Mouse (Mus musculus): ENCODE data around the gene Bfsp2.
"Not testable (repeated sequence)": the region's sequence is repeated elsewhere in the genome, so short reads cannot be mapped to it uniquely, and the experiment has no call there.

Bfsp2 gene

DNA sequence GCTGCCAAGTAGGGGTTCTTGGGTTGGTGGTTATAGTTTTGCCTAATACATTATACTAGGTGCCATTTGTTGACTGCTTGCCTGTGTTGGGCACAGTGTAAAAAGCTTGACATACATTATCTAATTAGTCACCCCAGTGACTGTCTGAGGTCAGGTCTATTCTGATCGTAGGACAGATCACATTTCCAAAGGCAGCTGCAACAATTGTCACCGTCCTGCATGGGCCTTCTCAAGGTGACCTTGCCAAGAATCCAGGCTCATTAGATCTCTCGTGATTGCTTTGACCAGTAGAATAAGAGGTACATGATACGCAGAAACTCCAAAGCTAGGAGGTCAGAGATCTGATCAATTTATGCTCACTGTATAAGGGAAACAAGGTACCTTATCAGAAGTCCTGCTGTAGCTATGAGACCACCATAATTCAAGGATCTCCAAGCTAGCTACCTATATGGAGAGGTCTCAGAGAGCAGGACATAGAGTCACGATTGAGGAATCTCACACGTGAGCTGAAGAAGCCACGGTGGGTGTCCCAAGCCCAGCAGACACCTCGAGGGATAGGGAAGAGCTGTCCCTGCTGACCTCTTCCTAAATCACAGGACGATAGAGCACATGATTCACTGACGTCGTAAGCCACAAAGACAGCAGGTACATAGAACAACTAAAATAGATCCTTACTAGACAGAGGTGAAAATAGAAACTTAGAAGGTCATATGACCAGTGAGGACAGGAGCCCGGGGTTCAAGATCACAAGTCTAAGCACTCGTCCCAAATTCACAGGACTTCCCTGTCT is 49.6 kb downstream of the Bfsp2 start:
- DNase-seq (ENCODE audit: low spot score), result no peak

DNA sequence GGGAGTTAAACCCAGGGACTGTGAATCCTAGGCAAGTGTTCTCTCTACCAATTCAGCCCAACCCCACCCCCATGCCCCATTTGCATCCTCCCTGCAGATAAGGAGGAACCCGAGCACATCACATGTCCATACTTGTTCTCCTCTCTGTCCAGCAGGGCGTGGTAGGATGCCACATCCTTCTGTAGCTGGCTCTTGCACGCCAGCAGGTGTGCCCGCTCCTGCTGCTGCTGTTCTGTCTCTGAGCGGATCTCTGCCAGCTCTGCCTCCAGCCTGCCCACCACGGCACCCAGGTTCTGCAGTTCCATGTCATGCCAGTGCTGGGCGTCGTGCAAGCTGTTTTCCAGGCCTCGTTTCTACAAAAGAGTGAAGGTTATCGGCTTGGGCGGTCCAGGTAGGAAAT is 53.8 kb downstream of the Bfsp2 start:
- no peak for DNase-seq (ENCODE audit: low spot score)

DNA sequence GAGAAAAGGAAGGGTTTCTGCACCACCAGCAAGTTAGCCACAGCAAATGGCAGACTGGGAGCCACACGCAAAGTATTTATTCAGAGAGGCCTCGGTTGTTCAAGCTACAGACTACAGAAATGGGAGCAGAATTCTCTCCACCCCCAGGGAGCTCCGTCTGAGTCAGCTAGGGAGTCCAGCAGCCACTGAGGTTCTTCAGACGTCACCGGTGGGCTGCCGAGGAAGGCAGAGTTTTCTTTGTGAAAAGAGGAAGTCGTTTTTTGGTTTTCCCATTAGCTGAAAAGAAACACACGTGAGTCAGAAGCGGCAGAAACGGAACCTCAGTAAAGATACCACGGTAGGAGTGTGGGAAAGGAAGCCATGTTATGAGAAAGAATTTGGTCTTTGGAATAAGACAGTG is 55.4 kb downstream of the Bfsp2 start:
- DNase-seq (ENCODE audit: low spot score), result no peak

DNA sequence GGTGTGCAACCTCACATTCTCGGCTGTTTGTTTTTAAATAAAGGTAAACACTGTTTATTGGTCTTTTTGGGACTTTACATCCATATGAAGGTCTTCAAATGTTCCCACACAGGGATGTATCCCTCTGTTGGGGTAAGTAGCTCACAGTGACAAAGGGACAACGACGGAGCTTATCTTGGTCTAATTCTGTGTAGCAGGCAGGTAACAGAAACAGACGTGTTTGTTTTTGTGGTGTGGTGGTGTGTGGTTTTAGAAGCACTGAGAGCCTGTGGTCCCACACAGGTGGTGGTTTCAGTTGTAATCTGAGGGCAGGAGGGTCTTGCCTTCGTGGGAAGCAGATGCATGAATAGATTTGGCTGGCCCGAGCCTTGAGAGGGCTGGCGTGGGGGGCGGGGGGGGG is 56.3 kb downstream of the Bfsp2 start:
- no peak for DNase-seq (ENCODE audit: low spot score)

DNA sequence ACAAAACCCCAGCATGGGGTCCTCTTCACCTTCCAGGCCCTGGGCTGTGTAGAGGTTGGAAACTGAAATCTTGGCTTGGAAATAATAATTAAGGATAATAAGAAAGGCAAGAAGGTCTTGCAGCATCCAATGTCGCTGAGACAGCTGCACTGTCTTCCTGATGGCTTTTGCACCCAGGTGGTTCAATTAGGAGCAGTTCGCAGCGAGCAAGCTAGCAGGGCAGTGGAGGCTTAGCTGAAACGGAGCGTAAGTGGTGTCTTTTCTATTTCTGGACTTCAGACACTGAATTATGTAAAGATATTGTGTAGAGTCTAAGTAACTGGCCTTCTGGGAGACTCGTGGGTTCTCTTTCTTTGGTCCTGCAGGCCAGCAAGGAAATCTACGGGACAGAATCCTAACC is 56.8 kb downstream of the Bfsp2 start:
- DNase-seq (ENCODE audit: low spot score), result no peak

DNA sequence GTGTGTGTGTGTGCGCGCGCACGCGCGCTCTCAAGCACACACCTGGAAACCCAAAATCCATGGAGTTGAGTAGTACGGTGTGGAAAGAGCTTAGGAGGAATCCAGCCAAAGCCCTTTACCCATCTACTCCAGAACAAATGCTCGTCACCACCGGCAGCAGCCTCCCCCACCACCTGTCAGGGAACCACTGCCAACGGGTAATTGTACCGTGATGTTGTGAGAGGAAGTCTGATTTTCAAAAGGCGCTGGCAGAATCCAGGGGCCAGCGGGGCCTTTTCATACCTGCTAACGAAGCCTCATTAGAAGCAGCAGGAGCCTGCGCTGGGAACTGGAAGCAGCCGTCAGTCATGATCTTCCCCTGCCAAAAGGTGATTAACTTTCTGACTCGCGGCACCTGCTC is 57.4 kb downstream of the Bfsp2 start:
- no peak for DNase-seq (ENCODE audit: low spot score)

DNA sequence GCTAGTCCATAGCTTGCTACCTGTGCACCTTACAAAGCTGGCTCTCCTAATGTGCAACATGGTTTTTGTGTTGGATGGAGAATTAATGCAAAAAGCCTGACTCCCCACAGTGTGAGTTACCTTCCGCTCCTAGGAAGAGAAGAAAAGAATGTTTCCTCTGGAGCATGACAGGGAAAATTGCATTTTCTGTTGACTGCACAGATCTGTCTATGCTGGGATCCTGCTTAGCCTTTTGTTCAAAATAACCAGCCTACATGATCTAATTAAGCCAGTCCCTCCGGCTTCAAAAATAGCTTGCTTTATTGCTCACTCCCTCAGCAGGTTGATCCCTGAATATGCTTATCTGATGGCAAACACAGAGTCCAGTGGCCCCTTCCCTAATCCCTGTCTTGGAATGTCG is 59.4 kb downstream of the Bfsp2 start:
- no peak for DNase-seq (ENCODE audit: low spot score)

DNA sequence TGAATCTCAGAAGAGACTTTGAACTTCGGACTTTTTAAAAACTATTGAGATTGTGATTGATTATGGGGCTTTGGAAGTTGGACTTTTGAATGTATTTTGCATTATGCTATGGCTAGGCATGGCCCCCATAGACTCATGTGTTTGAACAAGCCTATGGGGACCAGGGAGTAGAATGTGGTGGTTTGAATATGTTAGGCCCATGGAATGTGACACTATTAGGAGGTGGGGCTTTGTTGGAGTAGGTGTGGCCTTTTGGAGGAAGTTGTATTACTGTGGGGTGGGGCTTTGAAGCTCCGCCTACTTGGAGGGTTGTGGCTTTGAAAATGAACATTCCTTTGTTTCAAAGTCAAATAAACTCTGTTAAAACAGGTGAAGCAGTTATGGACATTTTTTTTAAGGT is 61.4 kb downstream of the Bfsp2 start:
- DNase-seq (ENCODE audit: low spot score), result no peak

DNA sequence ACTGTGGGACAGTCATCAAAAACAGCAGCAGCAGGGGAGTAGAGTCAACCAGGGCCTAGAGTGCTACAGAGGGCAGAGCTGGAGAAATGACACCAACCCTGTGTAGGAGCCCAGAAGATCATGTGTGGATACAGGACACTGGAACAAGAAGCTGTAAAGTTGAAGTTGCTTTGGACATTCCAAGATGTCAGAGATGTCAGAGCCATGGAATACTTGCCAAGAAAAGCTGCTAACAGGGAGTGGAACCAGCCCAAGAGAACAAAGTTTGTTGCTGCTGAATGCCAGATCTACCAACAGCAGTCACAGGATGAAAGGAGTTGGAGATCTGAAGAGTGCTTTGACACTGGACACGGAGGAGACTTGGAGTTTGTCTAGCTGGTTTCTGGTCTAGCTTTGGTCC is 62.0 kb downstream of the Bfsp2 start:
- DNase-seq (ENCODE audit: low spot score), result not testable (repeated sequence)

DNA sequence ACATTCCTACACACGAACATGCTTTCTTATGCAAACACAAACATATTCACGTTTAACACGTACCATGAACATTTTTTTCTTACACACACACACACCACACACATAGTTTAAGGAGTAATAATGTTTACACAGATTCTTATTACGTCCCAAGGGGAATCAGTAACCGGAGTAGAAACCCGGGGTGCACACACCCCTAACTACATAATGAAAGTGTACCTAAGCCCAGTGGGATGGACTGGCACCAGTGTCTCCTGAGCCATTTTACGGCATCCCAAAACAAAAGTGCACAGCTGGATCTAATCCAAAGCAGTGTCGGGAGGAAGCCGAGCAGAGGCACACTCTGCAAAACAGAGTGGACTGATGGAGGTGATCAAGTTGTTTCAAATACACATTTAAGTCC is 66.8 kb downstream of the Bfsp2 start:
- DNase-seq (ENCODE audit: low spot score), result no peak

DNA sequence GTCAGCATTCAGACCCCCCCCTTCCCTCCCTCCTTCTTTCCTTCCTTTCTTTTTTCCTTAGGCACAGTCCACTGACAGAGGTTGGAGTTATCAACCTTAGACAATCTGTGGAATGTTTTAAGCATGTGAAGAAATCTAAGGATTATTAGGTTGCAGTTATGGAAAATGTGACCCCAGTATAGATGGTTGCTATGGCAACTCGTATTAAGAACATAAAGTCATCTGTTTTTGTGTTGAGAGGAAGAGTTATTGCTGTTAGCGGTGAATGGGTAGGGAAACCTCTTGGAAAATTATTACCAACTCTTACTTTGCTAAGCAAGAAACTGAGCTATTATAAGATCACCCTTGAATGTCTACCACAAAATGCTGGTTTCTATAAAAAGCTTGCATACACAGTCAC is 71.1 kb downstream of the Bfsp2 start:
- DNase-seq (ENCODE audit: low spot score), result no peak

DNA sequence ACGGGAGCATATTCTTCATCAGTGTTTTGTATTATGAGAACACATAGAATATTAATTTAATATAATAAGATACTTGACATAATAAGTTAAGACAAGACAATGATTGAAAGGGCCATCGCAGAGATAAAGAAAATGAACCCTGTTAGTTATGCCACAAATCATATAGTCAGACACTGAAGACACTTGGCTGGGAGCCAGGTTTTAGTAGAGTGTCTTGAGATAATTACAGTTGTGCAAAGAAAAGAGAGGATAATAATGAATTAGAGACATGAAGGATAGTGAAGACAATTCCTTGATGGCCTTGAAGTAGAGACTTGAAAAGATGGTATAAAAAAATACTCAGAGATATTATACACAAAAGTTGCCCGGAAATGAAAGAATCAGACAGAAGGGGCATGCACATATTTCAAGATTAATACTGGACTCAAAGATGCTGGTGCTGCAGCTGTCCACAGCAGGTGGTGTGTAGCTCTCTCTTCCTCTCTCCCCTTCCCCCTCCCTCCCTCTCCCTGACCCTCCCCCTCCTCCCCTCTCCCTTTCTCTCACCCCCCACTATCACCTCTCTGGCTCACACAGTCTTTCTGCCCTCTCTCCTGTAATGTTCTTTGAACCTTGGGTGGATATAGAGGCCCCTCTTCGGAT is 72.0 kb downstream of the Bfsp2 start:
- no peak for DNase-seq (ENCODE audit: low spot score)

DNA sequence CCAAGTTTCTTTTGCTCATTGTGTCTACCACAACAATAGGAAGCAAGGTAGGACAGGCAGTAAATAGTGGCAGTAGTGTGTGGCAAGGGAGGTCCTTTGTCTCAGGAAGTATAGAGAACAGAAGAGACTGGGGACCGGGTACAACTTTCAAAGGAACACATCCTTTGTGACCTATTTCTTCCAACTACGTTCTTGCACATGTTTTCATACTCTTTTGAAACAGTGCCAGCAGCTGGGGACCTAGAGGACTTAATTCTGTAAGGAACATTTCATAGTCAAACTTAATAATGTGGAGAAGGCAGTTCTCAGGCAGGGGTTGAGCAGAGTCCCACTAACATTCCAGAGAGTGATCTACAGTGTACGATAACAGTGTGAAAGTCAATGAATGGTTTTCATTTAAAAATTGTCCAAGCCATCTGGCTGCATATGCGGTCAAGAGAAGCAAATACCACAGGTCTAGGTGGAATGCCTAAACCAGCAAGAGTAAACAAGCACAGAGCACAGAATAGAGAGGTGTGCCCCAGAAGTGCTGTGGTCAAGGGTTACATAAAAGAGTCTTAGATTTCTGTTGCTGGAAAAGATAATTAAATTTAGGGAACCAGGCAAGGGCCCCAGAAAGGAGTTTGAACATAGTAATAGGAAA is 76.8 kb downstream of the Bfsp2 start:
- no peak for DNase-seq (ENCODE audit: low spot score)

DNA sequence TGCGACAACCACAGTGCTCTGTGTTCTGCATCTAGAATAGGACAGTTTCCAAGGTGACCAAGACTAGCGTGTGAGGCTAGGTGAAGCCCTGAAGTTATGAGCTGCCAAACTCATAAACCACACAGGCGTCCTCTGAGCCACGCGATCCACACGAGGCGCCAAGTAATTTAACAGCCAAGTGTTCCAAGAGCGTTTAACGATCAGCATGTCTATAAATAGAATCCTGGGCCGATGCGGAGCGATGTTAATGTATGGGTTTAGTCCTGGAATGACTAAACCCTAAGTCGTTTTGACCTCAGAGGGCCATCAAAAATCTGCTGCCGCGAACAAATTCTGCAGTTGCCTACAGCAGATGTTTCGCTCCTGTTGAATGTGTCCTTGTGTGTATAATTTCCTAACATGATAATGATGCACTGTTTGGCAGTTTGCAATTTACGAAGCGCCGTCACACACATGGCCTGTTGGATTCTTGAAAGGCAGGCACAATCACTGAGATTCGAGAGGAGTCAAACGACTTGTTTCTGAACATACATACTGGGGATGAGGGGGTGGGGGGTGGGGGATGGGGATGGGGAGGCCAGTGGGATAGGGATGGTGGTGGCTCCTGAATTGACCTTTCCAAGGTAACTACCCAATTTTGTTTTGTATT is 81.6 kb downstream of the Bfsp2 start:
- no peak for DNase-seq (ENCODE audit: low spot score)

DNA sequence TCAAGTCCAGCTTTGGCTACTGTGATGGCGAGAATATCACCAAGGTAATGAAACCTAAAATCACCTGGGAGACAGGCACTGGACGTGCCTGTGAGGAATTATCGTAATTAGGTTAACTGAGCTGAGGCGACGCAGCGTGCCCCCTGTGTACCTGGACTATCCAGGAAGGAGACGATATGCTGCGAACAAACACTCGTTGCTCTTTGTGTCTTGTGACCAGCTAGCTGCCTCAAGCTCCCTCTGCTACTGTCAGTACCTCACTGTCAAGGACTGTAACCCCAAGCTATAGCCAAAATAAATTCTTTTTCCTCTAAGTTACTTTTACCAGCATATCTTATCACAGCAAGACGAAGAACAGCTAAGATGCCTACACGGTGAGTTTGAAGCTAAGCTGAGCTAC is 87.0 kb downstream of the Bfsp2 start:
- DNase-seq (ENCODE audit: low spot score), result no peak

DNA sequence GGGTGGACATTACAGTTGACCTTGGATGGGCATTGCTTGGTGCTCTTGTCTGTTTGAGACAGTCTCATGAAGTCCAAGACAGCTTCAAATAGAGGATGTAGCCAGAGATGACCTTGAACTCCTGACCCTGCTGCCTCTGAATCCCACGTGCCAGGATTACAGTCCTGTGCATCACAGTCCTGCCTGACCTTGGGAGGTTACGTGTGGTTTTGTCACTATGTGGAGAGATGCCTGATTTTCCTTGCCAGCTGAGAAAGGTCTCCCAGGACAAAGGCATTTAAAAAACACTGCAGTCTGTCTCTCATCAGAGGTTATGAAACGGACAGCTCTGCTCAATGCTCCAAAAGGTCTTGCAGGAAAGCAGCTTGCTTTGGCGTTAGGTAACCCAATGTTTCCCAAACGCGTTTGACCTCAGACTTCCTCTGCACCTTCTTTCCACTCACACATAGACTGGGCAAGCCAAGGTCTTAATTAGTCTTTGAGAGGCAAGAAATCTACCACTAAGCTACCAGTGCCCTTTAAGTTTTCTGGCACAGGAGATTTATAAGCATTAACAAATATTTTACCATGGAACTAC is 88.3 kb downstream of the Bfsp2 start:
- no peak for DNase-seq (ENCODE audit: low spot score)

DNA sequence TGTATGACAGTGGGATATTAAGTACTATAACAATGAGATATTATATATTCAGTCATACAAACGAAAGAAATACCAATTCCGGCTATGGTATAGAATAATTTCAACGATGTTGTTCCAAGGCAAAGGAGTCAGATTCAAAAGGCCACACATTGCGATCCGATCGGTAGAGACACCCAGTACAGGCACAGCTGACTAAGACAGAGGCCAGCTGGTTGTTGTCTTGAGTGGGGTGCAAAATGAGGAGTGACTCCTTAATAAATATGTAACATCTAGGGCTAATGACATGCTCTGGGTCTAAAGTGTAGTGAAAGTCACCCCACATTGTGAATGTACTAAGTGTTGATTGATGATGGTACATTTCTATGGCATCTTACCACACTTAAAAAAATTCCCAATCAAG is 91.0 kb downstream of the Bfsp2 start:
- DNase-seq (ENCODE audit: low spot score), result no peak

DNA sequence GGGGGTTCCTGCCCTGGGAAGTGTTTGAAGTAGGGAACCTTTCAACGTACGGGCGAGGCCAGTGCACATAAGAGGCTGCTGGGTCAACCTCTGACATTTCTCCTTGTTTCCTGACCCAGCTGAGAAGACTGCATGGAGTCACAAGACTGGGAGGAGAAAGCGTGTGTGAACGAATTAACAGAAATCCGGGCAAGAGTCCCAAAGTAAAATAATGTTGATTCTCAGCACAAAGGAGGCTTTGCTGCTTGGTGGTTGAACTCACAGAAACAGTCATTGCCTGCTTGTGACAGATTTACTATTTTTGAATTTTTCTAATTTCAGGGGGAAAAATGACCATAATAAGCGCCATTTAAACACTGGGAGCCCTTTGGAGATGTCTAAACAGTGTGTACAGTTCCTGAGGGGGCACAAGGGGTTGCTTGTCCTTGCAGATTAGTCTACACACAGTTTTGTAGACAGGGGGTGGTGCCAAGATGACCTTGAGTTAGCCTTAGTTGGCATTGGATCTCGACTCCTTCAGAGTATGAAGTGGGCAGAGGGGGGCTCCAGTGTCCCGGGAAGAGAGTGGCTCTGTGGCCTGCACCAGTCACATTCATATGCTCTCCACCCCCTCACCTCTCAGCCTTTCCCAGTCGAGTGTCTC is 93.1 kb downstream of the Bfsp2 start:
- peak; percentile 35 for DNase-seq (ENCODE audit: low spot score)

DNA sequence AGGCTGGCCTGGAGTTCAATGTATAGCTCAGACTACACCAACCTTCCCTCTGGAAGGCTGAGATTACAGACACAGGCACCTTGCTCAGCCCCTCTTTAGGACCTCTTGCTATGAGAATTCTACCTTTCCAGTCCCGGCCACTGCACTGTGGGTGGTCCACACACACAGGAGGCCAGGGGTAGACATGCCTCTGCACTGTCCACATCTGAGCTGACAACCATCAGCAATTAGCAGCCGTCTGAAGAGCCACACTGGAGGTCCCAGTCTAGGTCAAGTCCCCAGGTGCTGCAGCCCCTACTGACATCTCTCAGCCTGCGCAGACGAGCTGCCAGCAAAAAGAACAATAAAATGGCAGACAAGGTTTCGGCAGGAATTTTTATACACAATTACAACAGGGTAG is 93.6 kb downstream of the Bfsp2 start:
- DNase-seq (ENCODE audit: low spot score), result no peak

DNA sequence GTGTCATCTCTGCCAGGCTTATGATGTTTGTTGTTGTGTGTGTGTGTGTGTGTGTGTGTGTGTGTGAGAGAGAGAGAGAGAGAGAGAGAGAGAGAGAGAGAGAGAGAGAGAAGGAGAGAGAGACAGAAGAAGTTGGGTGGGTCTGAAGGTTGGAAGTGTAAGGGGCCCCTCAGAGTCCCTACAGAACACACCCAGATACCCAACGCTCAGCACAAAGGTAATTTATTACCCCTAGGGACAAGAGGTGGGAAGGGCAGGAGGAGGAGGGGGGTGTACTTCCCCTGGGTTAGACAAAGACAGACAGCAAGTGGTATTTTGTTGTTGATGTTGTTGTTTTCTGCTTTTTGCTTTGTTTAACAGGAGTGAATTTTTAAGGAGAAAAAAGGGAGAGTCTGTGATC is 94.6 kb downstream of the Bfsp2 start:
- no peak for DNase-seq (ENCODE audit: low spot score)

DNA sequence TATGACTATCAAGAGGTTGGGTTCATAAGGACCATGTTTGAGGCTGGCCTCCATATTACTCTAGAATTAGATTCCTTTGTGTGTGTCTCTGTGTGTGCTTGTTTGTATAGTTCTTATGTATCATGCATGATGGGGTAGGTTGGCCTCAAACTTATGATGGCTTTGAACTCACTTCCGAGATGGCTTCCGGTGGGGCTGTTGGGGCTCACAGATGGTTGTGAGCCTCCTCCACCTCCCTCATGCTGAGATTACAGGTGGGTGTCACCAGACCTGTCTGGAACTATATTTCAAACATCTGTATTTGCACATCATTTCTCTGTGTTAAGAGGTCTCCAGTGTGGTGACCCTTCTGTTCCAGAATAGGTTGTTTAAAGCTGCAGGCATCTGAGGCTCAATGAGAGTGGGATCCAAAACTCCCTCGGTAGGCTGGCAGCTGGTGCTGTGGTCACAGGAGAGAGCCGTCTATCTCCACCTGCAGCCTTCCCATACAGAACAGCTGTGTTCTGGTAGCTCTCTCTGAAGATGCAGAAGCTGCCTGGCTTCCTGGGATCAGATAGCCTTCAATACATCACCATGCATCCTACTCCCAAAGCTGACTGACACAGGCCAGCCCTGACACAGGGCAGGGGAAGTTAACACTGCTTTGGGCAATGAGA is 96.0 kb downstream of the Bfsp2 start:
- no peak for DNase-seq (ENCODE audit: low spot score)

DNA sequence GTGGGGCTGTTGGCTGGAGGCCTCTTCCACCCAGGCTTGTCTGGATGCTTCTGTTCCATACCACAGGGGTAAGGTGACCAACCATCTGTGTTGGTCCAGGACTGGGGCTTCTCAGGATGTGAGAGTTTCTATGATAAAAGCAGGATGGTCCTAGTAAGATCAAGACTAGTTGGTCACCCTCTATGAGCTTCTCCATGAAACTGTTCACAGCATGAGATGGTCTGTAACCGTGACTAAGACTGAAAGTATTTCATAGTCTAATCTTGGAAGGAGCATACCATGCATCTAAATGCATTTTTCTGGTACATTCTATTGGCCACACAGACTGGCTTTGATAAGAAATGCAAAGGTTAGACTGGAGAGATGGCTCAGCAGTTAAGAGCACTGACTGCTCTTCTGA is 96.6 kb downstream of the Bfsp2 start:
- no peak for DNase-seq (ENCODE audit: low spot score)

Data from ovary, postnatal 36 days (tissue).